Mouse (Mus musculus): ENCODE measurements at regions not wholly inside any gene's neighbourhood (a gene's known extent, or its start where the extent isn't known, plus 50 kb on each side); places are given as distances from the start of the nearest gene placed in this dataset.

DNA sequence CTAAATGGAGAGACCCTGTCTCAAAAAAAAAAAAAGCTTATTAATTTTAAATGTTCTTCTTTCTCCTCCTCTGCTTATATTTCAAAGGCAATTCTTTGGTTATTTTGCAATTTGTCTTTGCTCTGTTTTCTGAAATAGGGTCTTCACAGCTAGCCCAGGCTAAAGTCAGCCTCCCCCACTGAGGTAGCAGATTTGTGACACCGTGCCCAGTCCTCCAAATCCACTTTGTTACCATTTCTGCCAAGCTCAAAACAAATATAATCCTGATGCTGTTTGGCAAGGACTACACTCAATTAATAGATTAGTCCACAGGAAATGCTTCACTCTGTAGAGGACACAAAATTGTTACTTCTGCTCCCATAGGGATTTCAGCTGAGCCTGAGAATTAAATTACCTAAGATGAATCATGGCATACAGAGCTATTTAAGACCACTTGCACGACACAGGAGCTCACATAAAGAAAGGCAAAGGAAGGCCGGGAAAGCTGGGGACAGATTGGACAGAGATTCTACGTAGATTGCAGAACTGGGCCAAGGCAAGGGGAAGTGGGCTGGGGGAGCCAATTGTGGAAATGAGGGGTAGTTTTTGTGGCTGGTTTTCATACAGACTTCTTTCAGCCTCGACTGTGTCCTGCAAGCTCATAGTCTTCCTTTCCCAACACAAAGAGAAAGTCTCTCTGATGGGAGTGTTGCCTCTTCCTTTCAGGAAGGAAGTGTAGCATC lies 58.4 kb upstream of the Calm2 start:
- TF ChIP-seq CTCF (IDR thresholded peaks at IDR 0.05; ENCODE audit: extremely low read depth, insufficient read depth, low read length): no peak
- TF ChIP-seq POLR2A (IDR thresholded peaks at IDR 0.05; ENCODE audit: extremely low read depth, insufficient read depth, low read length): no peak
